In genomic region chr7:45195341-45196175, GRCm38 (mm10) we compare ENCODE assay signal across 21 mouse cellular contexts. TPM values are rescaled to one million over a fixed set of nuclear protein-coding genes. Genes with fewer than 3 reads are reported as not detected.
A peak's percentile ranks its signal among the peaks of the same experiment; 100 is the strongest.
DNase-seq lines count a peak whose midpoint lies in the region; ATAC-seq and TF ChIP-seq lines count a peak whose summit lies in the region.
"Had no signal": no experiment of that assay in that cellular context is flagged by ENCODE, and none has a peak within 500 bp of the region (broad histone marks: within the 10 kb centered on the region; RNA-seq: fewer than 3 reads in every experiment).

No protein-coding gene starts in this region.

- no peaks in the 10 kb centered on the region for H3K36me3 ChIP-seq in heart, embryonic 14.5 days (ENCODE audit: control insufficient read depth, insufficient read depth, low read length)
- no peaks in the 10 kb centered on the region for H3K36me3 ChIP-seq in embryonic facial prominence, embryonic 15.5 days
- H3K36me3 ChIP-seq: heart, embryonic 12.5 days; neural tube, embryonic 12.5 days had no signal

- H3K4me2 ChIP-seq in heart, embryonic 14.5 days (ENCODE audit: low read length), result no peak overlapping the region
- H3K4me2 ChIP-seq in embryonic facial prominence, embryonic 15.5 days (replicated peaks), result no peak overlapping the region
- H3K4me2 ChIP-seq: heart, embryonic 12.5 days; neural tube, embryonic 12.5 days had no signal

- peak; percentile 6; the same call in 1 of the 2 replicates for ATAC-seq in heart, embryonic 14.5 days (ENCODE audit: insufficient number of reproducible peaks, insufficient read depth, low FRiP score, low read depth)
- no peak for ATAC-seq in embryonic facial prominence, embryonic 15.5 days (ENCODE audit: insufficient number of reproducible peaks, low FRiP score, low TSS enrichment, low read depth)
- ATAC-seq in monocyte, adult 5-6 weeks (replicated peaks; ENCODE audit: insufficient number of reproducible peaks, low FRiP score, low TSS enrichment, poor library complexity, severe bottlenecking), result no peak

- H3K4me1 ChIP-seq in heart, embryonic 14.5 days (ENCODE audit: control insufficient read depth in 2 of 2, insufficient read depth in 2 of 2, low read length in 2 of 2), result peaks cover 15 to 16% of the 10 kb centered on the region in 2 experiments; a peak in 3 of 4 replicates
- H3K4me1 ChIP-seq in cerebellum, adult 2 months (ENCODE audit: control insufficient read depth, insufficient read depth, low read length), result peaks cover 72% of the 10 kb centered on the region
- H3K4me1 ChIP-seq in embryonic facial prominence, embryonic 15.5 days, result peaks cover 18% of the 10 kb centered on the region

- no peaks in the 10 kb centered on the region for H3K9me3 ChIP-seq in heart, embryonic 14.5 days (ENCODE audit: control insufficient read depth, low read length)
- H3K9me3 ChIP-seq in embryonic facial prominence, embryonic 15.5 days (replicated peaks), result no peaks in the 10 kb centered on the region
- H3K9me3 ChIP-seq: heart, embryonic 12.5 days; neural tube, embryonic 12.5 days had no signal

- 49% methylated on average over 13 of the region's 13 CpGs for WGBS in heart, embryonic 14.5 days
- 41% methylated on average over 13 of the region's 13 CpGs for WGBS in cerebellum, adult 2 months
- 60% methylated on average over 13 of the region's 13 CpGs for WGBS in embryonic facial prominence, embryonic 15.5 days

- H3K4me3 ChIP-seq in heart, embryonic 14.5 days (ENCODE audit: control insufficient read depth in 1 of 2, insufficient read depth in 1 of 2, low read depth in 1 of 2, low read length in 2 of 2), result no peak overlapping the region
- H3K4me3 ChIP-seq in cerebellum, adult 2 months (replicated peaks; ENCODE audit: insufficient read depth, low read depth, low read length), result no peak overlapping the region
- no peak overlapping the region for H3K4me3 ChIP-seq in embryonic facial prominence, embryonic 15.5 days (replicated peaks)
- H3K4me3 ChIP-seq: heart, embryonic 12.5 days; neural tube, embryonic 12.5 days had no signal

- TF ChIP-seq POLR2A in cerebellum, adult 2 months (IDR thresholded peaks at IDR 0.05; ENCODE audit: borderline replicate concordance, insufficient read depth, low read length), result no peak

- no peak overlapping the region for H3K9ac ChIP-seq in heart, embryonic 14.5 days (ENCODE audit: low read length)
- 0 out of 2 replicates have a peak overlapping the region, but pooled peaks have one; percentile 21 for H3K9ac ChIP-seq in embryonic facial prominence, embryonic 15.5 days
- H3K9ac ChIP-seq: heart, embryonic 12.5 days; neural tube, embryonic 12.5 days had no signal

- H3K27me3 ChIP-seq in heart, embryonic 14.5 days (ENCODE audit: control insufficient read depth, insufficient read depth, low read length), result peaks cover 9% of the 10 kb centered on the region; the same call in 1 of the 2 replicates
- H3K27me3 ChIP-seq in cerebellum, adult 2 months (ENCODE audit: control insufficient read depth, insufficient read depth, low read length), result no peaks in the 10 kb centered on the region
- H3K27me3 ChIP-seq in embryonic facial prominence, embryonic 15.5 days, result peaks cover 5% of the 10 kb centered on the region; the same call in 1 of the 2 replicates

- DNase-seq in heart, adult 18-20 months, result no peak
- peak; percentile 47 for DNase-seq in brain, adult 2 months (ENCODE audit: low read depth, low spot score)
- DNase-seq in cerebellum, adult 2 months, result peak; percentile 67 to 71
- DNase-seq in layer of hippocampus, adult 9-11 months, result no peak
- DNase-seq in ovary, postnatal 14 days (ENCODE audit: low spot score), result no peak
- DNase-seq: adrenal gland, postnatal 25 days; lung, postnatal 4 days; midbrain, embryonic 14.5 days; thymus, postnatal 4 days had no signal

- no peak for TF ChIP-seq CTCF in cerebellum, adult 2 months (IDR thresholded peaks at IDR 0.05; ENCODE audit: borderline replicate concordance, insufficient read depth, low read depth, low read length)

- H3K27ac ChIP-seq in heart, embryonic 14.5 days (replicated peaks in 1 of 2; ENCODE audit: control insufficient read depth in 1 of 2, insufficient read depth in 1 of 2, low read depth in 2 of 2, low read length in 2 of 2), result no peak overlapping the region
- peak overlapping the region; percentile 98 for H3K27ac ChIP-seq in cerebellum, adult 2 months (ENCODE audit: insufficient read depth, low read length)
- no peak overlapping the region for H3K27ac ChIP-seq in embryonic facial prominence, embryonic 15.5 days (replicated peaks)
- H3K27ac ChIP-seq: kidney, postnatal 0 days; neural tube, embryonic 12.5 days had no signal

RNA-seq across cellular contexts. Expression of gene Ccdc155, which starts 9.1 kb away (rescaled TPM):
- 0.32 and 0.54 TPM in 2 replicates for polyA plus RNA-seq in heart, embryonic 14.5 days (2014; fragmentation: Nextera tagmentation; extraction: Ambion mirVana)
- total RNA-seq in heart, adult 18-20 months (2021), result under 1 TPM in 1 of 2 experiments, not detected in 1; 0.46 TPM
- 1.9 and 2.4 TPM in 2 replicates for polyA plus RNA-seq in cerebellum, adult 2 months (2012; rRNA removed)
- polyA plus RNA-seq in embryonic facial prominence, embryonic 15.5 days (2015; fragmentation: Nextera tagmentation; extraction: Ambion mirVana), result 1.00 and 1.1 TPM in 2 replicates
- total RNA-seq in monocyte, adult 5-6 weeks (2017), result 0.75 TPM in 1 of 3 replicates, not detected in the others
- polyA plus RNA-seq: liver, embryonic 16.5 days had no signal

RNA-seq across cellular contexts. Expression of gene Pth2, which starts 14.8 kb away (rescaled TPM):
- 0.61 TPM in 1 of 2 replicates, not detected in the other for polyA plus RNA-seq in heart, embryonic 14.5 days (2014; fragmentation: Nextera tagmentation; extraction: Ambion mirVana)
- not detected for total RNA-seq in heart, adult 18-20 months (2021)
- not detected in 2 replicates for polyA plus RNA-seq in cerebellum, adult 2 months (2012; rRNA removed)
- polyA plus RNA-seq in embryonic facial prominence, embryonic 15.5 days (2015; fragmentation: Nextera tagmentation; extraction: Ambion mirVana), result not detected in 2 replicates
- total RNA-seq in monocyte, adult 5-6 weeks (2017), result not detected in 3 replicates
- total RNA-seq: adrenal gland, postnatal 25 days; hematopoietic stem cell, adult 5-6 weeks; layer of hippocampus, adult 8-10 months had no signal
- polyA plus RNA-seq: embryonic facial prominence, embryonic 11.5 days; intestine, embryonic 14.5 days; kidney, postnatal 0 days; limb, embryonic 14.5 days; liver, embryonic 16.5 days; neural tube, embryonic 12.5 days had no signal

RNA-seq across cellular contexts. Expression of gene Gfy, which starts 16.2 kb away (rescaled TPM):
- not detected in 2 replicates for polyA plus RNA-seq in heart, embryonic 14.5 days (2014; fragmentation: Nextera tagmentation; extraction: Ambion mirVana)
- total RNA-seq in heart, adult 18-20 months (2021), result not detected
- polyA plus RNA-seq in cerebellum, adult 2 months (2012; rRNA removed), result 0.54 and 0.57 TPM in 2 replicates
- 5.5 and 13.4 TPM in 2 replicates for polyA plus RNA-seq in embryonic facial prominence, embryonic 15.5 days (2015; fragmentation: Nextera tagmentation; extraction: Ambion mirVana)
- total RNA-seq in monocyte, adult 5-6 weeks (2017), result not detected in 3 replicates
- total RNA-seq: adrenal gland, postnatal 25 days; hematopoietic stem cell, adult 5-6 weeks had no signal
- polyA plus RNA-seq: heart, embryonic 12.5 days; intestine, embryonic 14.5 days; kidney, postnatal 0 days; liver, embryonic 16.5 days; midbrain, embryonic 14.5 days; neural tube, embryonic 12.5 days had no signal

RNA-seq across cellular contexts. Expression of gene Dkkl1, which starts 16.4 kb away (rescaled TPM):
- polyA plus RNA-seq in heart, embryonic 14.5 days (2014; fragmentation: Nextera tagmentation; extraction: Ambion mirVana), result 0.65 and 1.7 TPM in 2 replicates
- not detected for total RNA-seq in heart, adult 18-20 months (2021)
- 0.36 and 0.51 TPM in 2 replicates for polyA plus RNA-seq in cerebellum, adult 2 months (2012; rRNA removed)
- 30.7 and 38.5 TPM in 2 replicates for polyA plus RNA-seq in embryonic facial prominence, embryonic 15.5 days (2015; fragmentation: Nextera tagmentation; extraction: Ambion mirVana)
- total RNA-seq in monocyte, adult 5-6 weeks (2017), result 4.7 to 8.7 TPM (median 6.1 TPM) in 3 replicates
- total RNA-seq: adrenal gland, postnatal 25 days had no signal

RNA-seq across cellular contexts. Expression of gene Tead2, which starts 20.0 kb away (rescaled TPM):
- polyA plus RNA-seq in heart, embryonic 14.5 days (2014; fragmentation: Nextera tagmentation; extraction: Ambion mirVana), result 106 and 111 TPM in 2 replicates
- total RNA-seq in heart, adult 18-20 months (2021), result 1 to 10 TPM; 6.4 to 7.7 TPM
- polyA plus RNA-seq in cerebellum, adult 2 months (2012; rRNA removed), result 4.7 and 5.0 TPM in 2 replicates
- 141 and 148 TPM in 2 replicates for polyA plus RNA-seq in embryonic facial prominence, embryonic 15.5 days (2015; fragmentation: Nextera tagmentation; extraction: Ambion mirVana)
- 0.48 to 2.5 TPM (median 0.64 TPM) in 3 replicates for total RNA-seq in monocyte, adult 5-6 weeks (2017)

Comparison
In these comparisons a context has a peak if more than half of its experiments do, and no peak if none do; other contexts are left out.
1. DNase-seq: peak in brain, adult 2 months (single experiment) and cerebellum, adult 2 months (2 of 2); none in heart, adult 18-20 months (0 of 2), layer of hippocampus, adult 9-11 months (single experiment) and ovary, postnatal 14 days (single experiment).